Mouse (Mus musculus): ENCODE results near the gene Ttc22. TPM values are rescaled to one million over a fixed set of nuclear protein-coding genes. Genes with fewer than 3 reads are reported as not detected.

The Ttc22 gene
- total RNA-seq, 2 experiments from 2014 or later: 1.1 to 1.4 TPM

- peak; percentile 96 to 99 for DNase-seq (ENCODE audit: low spot score in 2 of 2)
- intact Hi-C loops (cut with DNase I): loop anchor here (2.0 kb wide), 1 partner anchor 28 kb away; the partner anchor contains the start of gene Ttc4
These were observed 28.7 kb downstream of the Ttc22 start, which contains the start of gene Pars2 for GRCm38 (mm10) chr4:106650833-106651527. Gene Pars2 (plus strand): TSS chr4:106651069.

- intact Hi-C loops (cut with DNase I): no loop called here
These were observed 30.3 kb downstream of the Ttc22 start for GRCm38 (mm10) chr4:106652546-106652945.

DNA sequence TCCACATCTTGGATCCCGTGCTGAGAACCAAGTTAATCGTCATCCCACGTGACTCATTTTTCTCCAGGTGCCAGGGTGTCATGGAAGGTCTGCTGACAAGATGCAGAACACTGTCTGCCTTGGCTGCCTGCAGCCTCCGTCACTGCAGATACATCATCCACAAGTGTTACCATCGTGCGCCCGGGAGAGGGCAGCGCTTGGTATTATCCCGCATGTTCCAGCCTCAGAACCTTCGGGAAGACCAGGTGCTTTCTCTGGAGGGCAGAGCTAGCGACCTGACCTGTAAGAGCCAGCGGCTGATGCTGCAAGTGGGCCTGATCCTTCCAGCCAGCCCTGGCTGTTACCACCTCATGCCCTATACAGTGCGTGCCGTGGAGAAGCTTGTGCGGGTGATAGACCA lies 30.8 kb downstream of the Ttc22 start:
- DNase-seq (ENCODE audit: low spot score in 2 of 2): no peak
- intact Hi-C loops (cut with DNase I): no loop called here

More at GRCm38 (mm10) chr4:106652546-106652945, 30.3 kb downstream of the Ttc22 start:
- no peak for DNase-seq (ENCODE audit: low spot score in 2 of 2)

- DNase-seq (ENCODE audit: low spot score in 2 of 2): no peak
- intact Hi-C loops (cut with DNase I): no loop called here
These were observed 33.4 kb downstream of the Ttc22 start for GRCm38 (mm10) chr4:106655681-106656080.

DNA sequence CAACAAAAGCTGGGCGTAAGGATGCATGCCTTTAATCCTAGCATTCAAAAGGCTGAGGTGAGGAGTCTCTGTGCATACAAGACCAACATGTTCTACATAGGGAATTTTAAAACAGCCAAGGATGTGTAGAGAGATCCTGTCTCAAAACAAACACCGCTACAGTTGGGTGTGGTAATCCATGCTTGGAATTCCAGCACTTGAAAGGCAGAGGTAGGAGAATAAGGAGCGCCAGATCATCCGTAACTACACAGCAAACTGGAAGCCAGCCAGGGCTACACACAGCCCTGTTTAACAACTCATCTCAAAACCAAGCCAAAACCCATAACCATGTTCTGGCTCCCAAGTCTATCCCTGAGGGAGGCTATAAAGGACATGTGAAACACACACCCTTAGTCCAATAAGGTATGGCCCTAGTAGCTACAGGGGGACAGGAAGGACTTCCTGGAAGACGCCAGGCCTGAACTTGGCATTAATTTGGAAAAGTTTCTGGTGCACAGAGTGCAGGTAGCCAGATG lies 41.8 kb downstream of the Ttc22 start:
- intact Hi-C loops (cut with DNase I): no loop called here
- DNase-seq (ENCODE audit: low spot score in 2 of 2): no peak

DNA sequence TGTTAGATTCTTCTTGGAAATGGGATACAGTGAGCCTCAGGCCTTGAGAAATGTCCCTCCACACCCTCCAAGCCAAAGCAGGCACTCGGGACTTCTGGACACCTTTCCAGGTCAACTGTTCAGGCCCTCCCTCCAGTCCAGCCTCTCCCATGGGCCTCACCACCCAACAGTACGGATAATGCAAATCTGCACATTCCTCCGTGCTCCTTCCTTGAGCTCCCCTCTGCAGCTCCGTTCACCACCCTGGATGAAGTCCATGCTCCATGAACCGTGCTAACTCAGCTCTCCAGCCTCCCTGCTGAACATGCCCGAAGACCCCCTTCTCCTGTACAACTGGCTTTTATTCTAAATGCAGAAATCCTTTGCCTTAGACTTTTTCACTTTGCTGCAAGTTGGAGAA lies 42.5 kb downstream of the Ttc22 start:
- intact Hi-C loops (cut with DNase I): no loop called here

GRCm38 (mm10) chr4:106665269-106665668 lies 43.0 kb downstream of the Ttc22 start:
- intact Hi-C loops (cut with DNase I): no loop called here
- no peak for DNase-seq (ENCODE audit: low spot score in 2 of 2)

More for the DNA sequence above, 42.5 kb downstream of the Ttc22 start:
- DNase-seq (ENCODE audit: low spot score in 2 of 2): no peak

DNA sequence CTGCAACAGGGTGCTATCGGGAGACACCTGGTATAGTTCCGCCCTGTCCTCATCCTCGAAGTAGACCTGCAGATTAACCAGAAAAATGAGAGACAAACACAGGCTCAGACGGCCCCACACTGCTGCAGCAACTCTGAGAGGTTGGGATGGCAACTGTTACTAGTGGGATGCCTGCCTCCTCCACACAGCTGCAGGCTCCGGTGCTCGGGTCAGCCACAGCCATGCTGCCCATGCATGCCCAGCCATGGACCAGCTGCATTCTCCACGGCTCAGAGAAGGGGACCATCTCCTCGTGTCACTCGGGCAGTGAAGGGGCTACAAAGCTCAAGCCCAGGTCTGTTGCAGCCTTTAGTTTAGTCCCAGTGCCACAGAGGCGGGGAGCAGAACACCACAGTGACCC lies 43.4 kb downstream of the Ttc22 start:
- no peak for DNase-seq (ENCODE audit: low spot score in 2 of 2)
- intact Hi-C loops (cut with DNase I): no loop called here

DNA sequence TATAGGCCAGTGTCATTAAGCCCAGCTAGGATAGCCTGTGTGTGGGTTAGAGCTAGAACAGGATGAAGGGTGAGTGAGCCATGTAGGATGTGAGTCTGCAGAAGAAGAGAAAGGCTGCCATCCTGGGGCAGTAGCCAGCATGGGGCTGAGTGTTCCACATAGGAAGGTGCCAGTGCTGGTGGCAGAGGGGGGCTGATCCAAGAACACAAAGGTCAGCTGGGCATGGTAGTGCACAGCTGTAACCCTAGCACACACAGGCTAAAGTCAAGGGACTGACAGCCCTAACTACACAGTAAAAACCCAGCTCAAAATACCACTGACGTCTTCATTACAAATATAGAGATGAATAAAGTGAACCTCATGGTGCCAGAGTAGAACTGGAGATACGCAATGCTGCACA lies 44.3 kb downstream of the Ttc22 start:
- DNase-seq (ENCODE audit: low spot score in 2 of 2): no peak
- intact Hi-C loops (cut with DNase I): no loop called here

- intact Hi-C loops (cut with DNase I): no loop called here
- no peak for DNase-seq (ENCODE audit: low spot score in 2 of 2)
These were observed 54.5 kb downstream of the Ttc22 start for GRCm38 (mm10) chr4:106676749-106677148.

DNA sequence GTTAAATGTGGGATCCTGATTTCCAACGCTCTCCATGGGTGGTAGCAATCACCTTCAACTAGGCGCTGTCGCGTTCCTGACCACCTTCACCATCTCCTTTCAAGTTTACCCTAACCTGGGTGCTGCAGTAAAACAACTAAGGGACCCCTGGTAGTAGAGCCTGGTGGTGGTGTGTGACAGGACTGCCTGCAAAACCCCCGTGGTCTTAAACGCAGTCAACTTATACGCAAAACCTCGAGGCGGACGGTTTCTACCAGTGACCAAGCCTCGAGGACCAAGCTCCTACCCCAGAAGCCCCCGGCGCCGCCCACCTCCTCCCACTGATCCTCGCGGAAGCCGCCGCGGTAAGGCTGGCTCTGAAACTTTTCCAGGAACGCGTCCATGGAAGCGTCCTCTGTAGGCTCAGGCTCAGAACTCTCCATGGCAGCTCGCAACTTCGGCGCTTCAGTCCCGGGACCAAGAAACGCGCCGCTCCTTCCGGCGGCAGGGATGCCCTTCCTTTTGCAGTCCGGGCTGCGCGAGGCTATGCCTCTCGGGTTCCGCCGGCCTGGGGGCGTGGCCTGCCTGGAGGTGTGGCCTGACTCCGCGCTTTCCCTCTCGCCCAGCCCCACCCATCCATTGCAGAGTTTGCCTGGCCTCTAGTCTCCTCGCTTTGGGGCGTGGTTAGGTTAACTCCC lies 56.3 kb downstream of the Ttc22 start, which contains the start of gene Ttc4:
Gene Ttc4 (minus strand): TSS at position 503 of the 677 bp plus-strand sequence.
- intact Hi-C loops (cut with DNase I): loop anchor here (2.0 kb wide), 1 partner anchor 28 kb away; the partner anchor contains the start of gene Pars2
- DNase-seq (ENCODE audit: low spot score in 2 of 2): peak; percentile 81 to 86

GRCm38 (mm10) chr4:106679152-106679551 lies 56.9 kb downstream of the Ttc22 start:
- no peak for DNase-seq (ENCODE audit: low spot score in 2 of 2)
- intact Hi-C loops (cut with DNase I): loop anchor here (2.0 kb wide), 1 partner anchor 28 kb away; the partner anchor contains the start of gene Pars2

DNA sequence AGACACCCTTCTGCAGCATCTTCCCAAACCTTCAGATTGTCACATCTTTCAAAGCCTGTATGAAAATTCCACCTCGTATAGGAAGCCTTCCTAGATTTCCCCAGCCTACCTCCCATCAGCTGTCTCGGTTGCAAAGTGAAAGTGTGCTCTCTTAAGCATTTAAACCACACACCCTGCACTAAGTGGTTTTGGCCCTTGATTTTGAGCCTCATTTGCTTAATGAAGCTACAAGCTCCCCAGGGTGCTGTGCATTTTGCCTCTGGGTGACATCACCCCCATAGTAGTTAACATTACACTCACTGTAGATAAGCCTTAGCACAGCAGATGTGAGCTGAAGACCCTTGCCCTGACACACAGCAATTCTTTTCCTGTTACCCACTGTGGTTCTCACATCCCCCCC lies 58.7 kb downstream of the Ttc22 start:
- intact Hi-C loops (cut with DNase I): no loop called here
- no peak for DNase-seq (ENCODE audit: low spot score in 2 of 2)

GRCm38 (mm10) chr4:106688636-106689296 lies 66.5 kb downstream of the Ttc22 start:
- intact Hi-C loops (cut with DNase I): no loop called here
- no peak for DNase-seq (ENCODE audit: low spot score in 2 of 2)

Other genes starting within 250 kb of the Ttc22 start
- gene Pcsk9, start 158.1 kb upstream of the Ttc22 start, total RNA-seq (2021): 1 to 10 TPM; 2.7 to 4.3 TPM
- not detected for gene Bsnd, start 130.1 kb upstream of the Ttc22 start, total RNA-seq (2021)
- gene Dhcr24, start 61.4 kb upstream of the Ttc22 start, total RNA-seq (2021): 10 to 100 TPM; 89.9 to 93.5 TPM
- not detected for gene Lexm, start 5.2 kb upstream of the Ttc22 start, total RNA-seq (2021)
- gene Pars2, start 28.6 kb downstream of the Ttc22 start, total RNA-seq (2021): 1 to 10 TPM; 6.3 to 7.1 TPM
- 10 to 100 TPM; 40.1 to 41.6 TPM for gene Ttc4, start 56.5 kb downstream of the Ttc22 start, total RNA-seq (2021)
- gene Mroh7, start 108.5 kb downstream of the Ttc22 start, total RNA-seq (2021): 1 to 10 TPM; 2.3 to 2.9 TPM
- gene Fam151a, start 111.5 kb downstream of the Ttc22 start, total RNA-seq (2021): not detected
- 10 to 100 TPM; 39.1 to 53.0 TPM for gene Acot11, start 182.6 kb downstream of the Ttc22 start, total RNA-seq (2021)

All from left cerebral cortex, postnatal 25 days (tissue).